ENCODE assay signal across 8 mouse cellular contexts in genomic region chrX:17571621-17572459, GRCm38 (mm10). TPM values are rescaled to one million over a fixed set of nuclear protein-coding genes. Genes with fewer than 3 reads are reported as not detected.
A peak's percentile ranks its signal among the peaks of the same experiment; 100 is the strongest.
DNase-seq lines count a peak whose midpoint lies in the region; ATAC-seq lines count a peak whose summit lies in the region.

TSS of gene Fundc1 (minus strand) at chrX:17572325.

- no peaks in the 10 kb centered on the region for H3K9me3 ChIP-seq in heart, embryonic 12.5 days (replicated peaks)
- no peaks in the 10 kb centered on the region for H3K9me3 ChIP-seq in liver, embryonic 12.5 days (replicated peaks)
- H3K9me3 ChIP-seq in stomach, embryonic 15.5 days, result no peaks in the 10 kb centered on the region

- DNase-seq in CD4-positive helper T cell, adult 2 months (ENCODE audit: low read depth, low spot score), result peak; percentile 93
- DNase-seq in brain, embryonic 18.5 days (ENCODE audit: low read depth, low spot score), result peak; percentile 89
- peak; percentile 96 for DNase-seq in kidney, postnatal 10 days
- peak; percentile 87 to 91 for DNase-seq in natural killer cell, adult 2 months (ENCODE audit: low spot score in 2 of 2)

- H3K27ac ChIP-seq in heart, embryonic 12.5 days (ENCODE audit: poor library complexity, severe bottlenecking), result peak within 1 kb of the TSS; percentile 89
- H3K27ac ChIP-seq in liver, embryonic 12.5 days, result peak within 1 kb of the TSS; percentile 65
- H3K27ac ChIP-seq in stomach, embryonic 15.5 days, result peak within 1 kb of the TSS; percentile 82

- no peaks in the 10 kb centered on the region for H3K36me3 ChIP-seq in heart, embryonic 12.5 days
- H3K36me3 ChIP-seq in liver, embryonic 12.5 days, result no peaks in the 10 kb centered on the region
- H3K36me3 ChIP-seq in stomach, embryonic 15.5 days, result no peaks in the 10 kb centered on the region

- peak within 1 kb of the TSS; percentile 60 for H3K4me2 ChIP-seq in heart, embryonic 12.5 days
- peak within 1 kb of the TSS; percentile 62 for H3K4me2 ChIP-seq in liver, embryonic 12.5 days
- H3K4me2 ChIP-seq in stomach, embryonic 15.5 days, result peak within 1 kb of the TSS; percentile 38

- 9% methylated on average over 30 of the region's 30 CpGs for WGBS in heart, embryonic 12.5 days
- WGBS in liver, embryonic 12.5 days (ENCODE audit: insufficient replicate concordance), result 6% methylated on average over 26 of the region's 30 CpGs
- 10% methylated on average over 26 of the region's 30 CpGs for WGBS in stomach, embryonic 15.5 days

- no peaks in the 10 kb centered on the region for H3K4me1 ChIP-seq in heart, embryonic 12.5 days (replicated peaks)
- H3K4me1 ChIP-seq in liver, embryonic 12.5 days, result no peaks in the 10 kb centered on the region
- H3K4me1 ChIP-seq in stomach, embryonic 15.5 days, result no peaks in the 10 kb centered on the region

- peak within 1 kb of the TSS; percentile 57 for H3K4me3 ChIP-seq in heart, embryonic 12.5 days
- peak within 1 kb of the TSS; percentile 65 for H3K4me3 ChIP-seq in liver, embryonic 12.5 days
- H3K4me3 ChIP-seq in stomach, embryonic 15.5 days (replicated peaks), result peak within 1 kb of the TSS; percentile 54

- H3K9ac ChIP-seq in heart, embryonic 12.5 days, result peak within 1 kb of the TSS; percentile 72
- H3K9ac ChIP-seq in liver, embryonic 12.5 days, result peak within 1 kb of the TSS; percentile 73
- H3K9ac ChIP-seq in stomach, embryonic 15.5 days, result peak within 1 kb of the TSS; percentile 34

- H3K27me3 ChIP-seq in heart, embryonic 12.5 days (replicated peaks), result no peaks in the 10 kb centered on the region
- H3K27me3 ChIP-seq in liver, embryonic 12.5 days (replicated peaks), result no peaks in the 10 kb centered on the region
- no peaks in the 10 kb centered on the region for H3K27me3 ChIP-seq in stomach, embryonic 15.5 days (replicated peaks)

- peak; percentile 99 for ATAC-seq in erythroid progenitor cell, adult 5-6 weeks (replicated peaks; ENCODE audit: low FRiP score, poor library complexity, severe bottlenecking)
- ATAC-seq in heart, embryonic 12.5 days (ENCODE audit: insufficient number of reproducible peaks, low FRiP score), result peak; percentile 98
- ATAC-seq in liver, embryonic 12.5 days, result peak; percentile 97
- peak; percentile 97 for ATAC-seq in stomach, embryonic 15.5 days (ENCODE audit: insufficient read depth, low FRiP score, low read depth)

RNA-seq across cellular contexts. Expression of gene Fundc1, which starts in this region (rescaled TPM):
- 9.2 and 10.1 TPM in 2 replicates for total RNA-seq in erythroid progenitor cell, adult 5-6 weeks (2015; ENCODE audit: low replicate concordance)
- total RNA-seq in erythroid progenitor cell, adult 5-6 weeks (2017; ENCODE audit: low replicate concordance), result 6.3 and 15.7 TPM in 2 replicates
- polyA plus RNA-seq in heart, embryonic 12.5 days (2016; fragmentation: Nextera tagmentation; extraction: Ambion mirVana), result 37.6 and 40.4 TPM in 2 replicates
- 20.9 and 22.4 TPM in 2 replicates for polyA plus RNA-seq in liver, embryonic 12.5 days (2016; fragmentation: Nextera tagmentation; extraction: Ambion mirVana)
- polyA plus RNA-seq in stomach, embryonic 15.5 days (2015; fragmentation: Nextera tagmentation; extraction: Ambion mirVana), result 56.9 and 60.2 TPM in 2 replicates

Comparison
In these comparisons a context has a peak if more than half of its experiments do, and no peak if none do; other contexts are left out.
1. Peak in every context shown above with its lines: DNase-seq, ATAC-seq, H3K4me3 ChIP-seq and H3K27ac ChIP-seq.